Mouse (Mus musculus) heart, postnatal 10 days (tissue): ENCODE results near the gene Car11. TPM values are rescaled to one million over a fixed set of nuclear protein-coding genes. Genes with fewer than 3 reads are reported as not detected.

Experiments
- DNase-seq, 2 experiments: peaks; one replicate each; pipeline ENCODE4 v3.0.0; 2021
- intact Hi-C: fragments of 180-260 bp; cut with DNase I; formaldehyde crosslinking; loops from one replicate; pipeline ENCODE4 v1.15.1; 2025
- total RNA-seq, 2 experiments: library from RNA; stranded (reverse); gene quantifications; 2 replicates each; pipeline ENCODE4 v1.2.3; 2021

Gene Car11
- total RNA-seq, 2 experiments from 2014 or later: 4.2 to 4.6 TPM

DNA sequence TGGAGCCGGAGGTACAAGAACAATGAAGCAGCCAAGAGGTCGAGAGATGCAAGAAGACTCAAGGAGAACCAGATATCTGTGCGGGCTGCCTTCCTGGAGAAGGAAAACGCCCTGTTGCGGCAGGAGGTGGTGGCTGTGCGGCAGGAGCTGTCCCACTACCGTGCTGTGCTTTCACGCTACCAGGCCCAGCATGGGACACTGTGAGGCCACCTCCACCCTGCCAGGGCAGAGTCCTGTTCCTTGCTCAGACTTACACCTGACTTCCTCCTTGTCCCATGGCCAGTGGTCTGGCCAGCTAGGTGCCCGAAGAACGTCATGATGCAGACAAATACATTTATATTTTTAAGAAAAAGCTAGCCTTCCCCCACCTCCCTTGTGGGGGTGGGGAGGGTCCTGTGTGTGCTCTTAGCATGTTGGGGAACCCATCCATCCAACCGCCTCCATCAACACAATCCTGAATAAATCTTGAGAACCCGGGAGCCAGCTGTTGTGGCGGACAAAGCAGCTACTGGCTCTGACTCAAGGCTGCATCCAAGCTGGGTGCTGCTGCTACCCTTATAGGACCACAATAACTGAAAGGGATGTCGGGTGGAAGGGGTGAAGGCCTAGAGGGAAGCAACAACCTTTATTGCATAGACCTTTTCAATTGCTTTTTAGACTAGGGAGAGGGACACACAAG is 10.2 kb downstream of the Car11 start:
- DNase-seq: no peak
- intact Hi-C loops: no loop called here

DNA sequence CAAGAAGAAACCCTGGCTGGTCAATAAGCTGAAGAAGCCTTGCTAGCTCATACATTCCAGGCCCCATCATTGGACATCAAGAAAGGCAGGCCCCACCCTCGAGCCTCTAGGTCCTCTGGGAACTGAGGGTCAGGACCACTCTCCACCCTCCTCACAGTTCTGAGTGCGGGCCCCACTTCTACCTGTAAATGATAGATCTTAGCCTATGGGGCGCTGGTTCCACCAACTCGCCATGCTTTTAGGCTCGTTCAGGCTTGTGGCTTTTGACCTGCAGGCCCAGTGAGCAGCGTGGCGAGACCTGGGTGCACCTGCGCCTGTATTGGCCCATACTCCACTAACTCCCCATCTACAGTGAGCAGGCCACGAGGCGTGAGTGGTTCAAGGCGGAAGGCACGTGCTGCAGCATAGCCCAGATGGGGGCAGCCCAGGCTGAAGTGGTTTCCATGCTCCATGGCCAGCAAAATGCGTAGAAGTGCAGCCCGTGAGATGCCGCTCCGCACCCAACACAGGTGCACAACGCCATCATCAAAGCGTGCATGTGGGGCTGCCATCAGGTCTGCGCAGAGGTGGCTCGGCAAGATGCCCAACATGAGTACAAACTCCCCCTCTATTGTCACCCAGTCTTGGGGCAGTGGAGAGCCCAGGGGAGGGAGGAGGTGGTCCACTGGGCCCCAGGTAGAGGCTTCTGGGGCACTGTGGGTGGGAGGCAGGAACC is 11.0 kb downstream of the Car11 start:
- DNase-seq: no peak
- intact Hi-C loops: no loop called here

GRCm38 (mm10) chr7:45711316-45712021 is 11.8 kb downstream of the Car11 start:
- intact Hi-C loops: no loop called here
- no peak for DNase-seq

DNA sequence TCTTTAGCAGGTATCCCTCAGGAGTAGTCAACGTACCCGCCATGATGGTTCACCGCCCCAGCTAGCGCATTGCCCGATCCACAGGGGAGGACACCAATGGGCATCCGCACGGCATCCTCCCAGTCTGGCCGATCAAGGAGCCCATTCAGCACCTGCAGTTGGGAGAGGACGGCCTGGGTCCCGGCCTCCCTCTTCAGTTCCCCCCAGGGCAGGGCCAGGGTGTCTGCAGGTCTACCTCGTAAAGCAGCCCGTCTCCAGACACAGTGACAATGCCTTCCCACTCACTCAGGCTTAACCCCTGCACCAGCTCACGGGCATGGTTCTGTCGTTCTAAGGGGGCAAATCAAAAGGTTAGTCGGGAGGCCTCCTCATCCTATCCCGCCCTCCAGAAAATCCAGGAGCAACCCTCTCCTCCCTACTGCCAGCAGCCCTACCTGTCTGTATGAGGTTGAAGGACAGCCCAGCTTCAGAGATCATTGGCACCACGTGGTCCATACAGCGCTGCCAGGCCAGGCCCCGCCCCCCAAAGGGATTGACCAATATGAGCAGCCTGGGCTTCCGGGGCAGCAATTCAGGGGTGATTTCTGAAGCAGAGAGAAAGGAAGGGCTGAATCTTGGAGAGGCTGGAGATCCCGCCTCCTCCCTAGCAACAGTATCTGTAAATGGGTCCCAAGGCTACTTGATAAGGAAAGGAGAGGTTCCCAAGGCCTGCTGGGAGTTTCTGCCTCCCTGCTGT is 12.5 kb downstream of the Car11 start:
- DNase-seq: peak; percentile 49 to 50
- intact Hi-C loops: no loop called here

GRCm38 (mm10) chr7:45713396-45713795 is 13.8 kb downstream of the Car11 start:
- intact Hi-C loops: no loop called here
- no peak for DNase-seq

- intact Hi-C loops: no loop called here
- DNase-seq: no peak
Observed at GRCm38 (mm10) chr7:45713881-45714520, 14.4 kb downstream of the Car11 start.

- no peak for DNase-seq
- intact Hi-C loops: loop anchor here (5.0 kb wide), 1 partner anchor 208 kb away; the partner anchor contains the start of genes Ccdc114 and Emp3
Observed at GRCm38 (mm10) chr7:45714630-45715089, 15.0 kb downstream of the Car11 start.

DNA sequence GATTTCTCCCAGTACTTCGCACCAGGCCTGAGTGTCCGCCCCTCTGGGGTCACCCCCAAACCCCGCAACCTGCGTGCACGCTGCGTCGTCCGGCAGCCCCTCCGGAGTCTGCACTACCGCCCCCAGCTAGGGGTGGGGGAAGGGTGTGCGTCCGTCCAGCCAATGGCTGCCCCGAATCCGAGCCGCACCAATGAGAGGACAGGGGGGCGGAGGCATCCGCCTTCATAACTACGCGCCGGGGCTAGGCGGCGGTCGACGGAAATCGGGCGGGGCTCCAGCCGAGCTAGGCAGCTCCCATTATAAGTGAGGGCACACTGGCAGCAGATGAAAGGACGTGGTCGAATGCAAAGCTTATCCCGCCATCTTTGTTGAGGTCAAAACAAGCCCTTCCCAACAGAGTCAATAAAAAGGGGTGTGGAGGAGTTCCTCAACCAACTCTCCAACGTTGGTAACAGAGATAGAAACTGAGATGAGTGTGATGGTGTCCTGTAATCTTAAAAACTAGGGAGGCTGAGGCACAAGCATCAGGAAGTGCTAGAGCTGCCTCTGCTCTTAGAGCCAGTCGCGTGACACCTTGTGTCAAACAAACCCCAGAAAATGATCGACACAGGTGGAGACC is 15.6 kb downstream of the Car11 start, which contains the start of gene Rpl18:
TSS of gene Rpl18 (plus strand) at position 368 of the 619 bp plus-strand sequence.
- peak; percentile 98 to 99 for DNase-seq
- intact Hi-C loops: loop anchor here (5.0 kb wide), 1 partner anchor 207 kb away; the partner anchor contains the start of genes Ccdc114 and Emp3

- no peak for DNase-seq
- intact Hi-C loops: loop anchor here (5.0 kb wide), 1 partner anchor 206 kb away; the partner anchor contains the start of genes Ccdc114 and Emp3
Observed at GRCm38 (mm10) chr7:45715741-45716459, 16.3 kb downstream of the Car11 start.

DNA sequence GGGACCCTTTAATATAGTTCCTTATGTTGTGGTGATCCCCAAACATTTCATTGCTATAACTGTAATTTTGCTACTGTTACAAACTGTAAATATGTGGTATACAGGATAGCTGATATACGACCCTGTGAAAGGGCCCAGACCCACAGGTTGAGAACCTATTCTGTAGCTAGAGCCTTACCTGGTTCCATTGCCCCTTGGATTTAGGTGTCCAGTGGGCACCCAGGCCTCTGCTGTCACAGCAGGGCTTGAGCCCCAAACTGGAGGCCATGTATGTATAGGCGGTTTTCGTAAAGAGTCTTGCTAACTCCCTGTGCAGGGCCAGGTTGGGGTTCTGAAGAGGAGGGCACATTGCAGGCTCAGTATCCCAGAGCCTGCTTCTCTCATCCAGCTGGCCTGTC is 16.8 kb downstream of the Car11 start:
- intact Hi-C loops: loop anchor here (5.0 kb wide), 1 partner anchor 206 kb away; the partner anchor contains the start of genes Ccdc114 and Emp3
- no peak for DNase-seq

DNA sequence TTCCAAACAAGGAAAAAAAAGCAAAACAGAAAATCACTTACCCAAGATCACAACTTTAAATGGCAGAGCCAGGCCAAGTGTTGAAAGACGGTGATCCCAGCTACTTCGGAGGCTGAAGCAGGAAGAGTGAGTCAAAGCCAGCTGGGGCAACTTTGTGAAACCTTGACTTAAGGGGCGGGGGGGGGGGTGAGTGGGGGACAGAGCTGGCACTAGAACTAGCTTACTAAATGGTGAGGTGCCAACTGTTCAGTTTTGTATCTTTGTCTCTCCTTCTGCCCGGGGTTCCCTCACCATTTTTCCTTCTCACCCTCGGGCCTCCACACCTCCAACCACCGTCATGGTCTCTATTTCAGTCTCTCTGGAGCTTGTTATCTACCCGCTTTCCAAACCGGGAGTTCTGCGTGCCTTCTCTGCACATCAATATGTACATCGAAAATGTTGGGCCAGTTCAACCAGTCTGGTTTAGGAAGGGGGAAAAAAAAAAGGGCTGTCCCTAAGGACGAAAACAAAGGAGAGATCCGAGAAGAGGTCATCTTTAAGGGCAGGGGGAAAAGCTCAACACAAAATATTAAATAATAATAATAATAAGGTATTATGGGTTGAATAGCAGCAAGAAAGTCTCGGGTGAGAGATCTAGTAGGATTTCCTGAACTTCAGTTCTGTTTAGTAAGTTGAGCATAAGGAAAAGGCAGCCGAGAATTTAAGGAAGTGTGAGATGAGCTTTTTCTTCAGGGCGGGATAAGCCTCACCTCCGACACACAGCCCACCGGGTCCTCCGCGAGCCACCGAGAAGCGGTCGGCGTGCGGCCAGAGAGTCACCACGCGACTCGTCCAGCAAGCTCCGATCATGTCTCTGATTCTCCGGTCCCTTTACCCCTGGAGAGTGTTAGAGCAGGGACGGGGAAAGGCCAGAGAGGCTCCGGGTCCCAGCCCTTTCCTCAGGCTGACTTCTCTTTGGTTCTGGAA is 17.6 kb downstream of the Car11 start:
- intact Hi-C loops: loop anchor here (5.0 kb wide), 1 partner anchor 205 kb away; the partner anchor contains the start of genes Ccdc114 and Emp3
- no peak for DNase-seq

DNA sequence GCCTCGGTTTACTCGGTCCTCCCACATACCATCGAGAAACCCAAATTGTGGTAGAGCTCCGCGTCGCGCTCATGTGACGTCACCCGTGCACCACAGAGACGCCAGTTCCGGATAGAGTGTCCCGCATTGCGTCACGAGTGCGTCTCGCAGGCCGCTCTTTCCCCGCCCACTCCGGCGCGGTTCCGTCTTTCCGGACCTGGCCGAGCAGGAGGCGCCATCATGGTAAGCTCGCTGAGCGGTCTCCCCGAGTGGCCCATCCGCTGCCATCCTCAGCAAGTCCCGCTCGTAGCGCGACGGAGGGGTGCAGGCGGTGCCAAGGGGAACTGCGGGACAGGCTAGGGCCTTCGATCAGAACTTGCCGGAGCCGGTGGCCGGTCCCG is 18.3 kb downstream of the Car11 start, which contains the start of gene Sphk2:
TSS of gene Sphk2 (minus strand) at position 85 of the 380 bp plus-strand sequence.
- intact Hi-C loops: loop anchor here (5.0 kb wide), 1 partner anchor 204 kb away; the partner anchor contains the start of genes Ccdc114 and Emp3

GRCm38 (mm10) chr7:45718331-45718730 is 18.7 kb downstream of the Car11 start:
- no peak for DNase-seq
- intact Hi-C loops: loop anchor here (5.0 kb wide), 1 partner anchor 204 kb away; the partner anchor contains the start of genes Ccdc114 and Emp3

More for the DNA sequence above, 18.3 kb downstream of the Car11 start, which contains the start of gene Sphk2:
- DNase-seq: peak; percentile 98 to 99

DNA sequence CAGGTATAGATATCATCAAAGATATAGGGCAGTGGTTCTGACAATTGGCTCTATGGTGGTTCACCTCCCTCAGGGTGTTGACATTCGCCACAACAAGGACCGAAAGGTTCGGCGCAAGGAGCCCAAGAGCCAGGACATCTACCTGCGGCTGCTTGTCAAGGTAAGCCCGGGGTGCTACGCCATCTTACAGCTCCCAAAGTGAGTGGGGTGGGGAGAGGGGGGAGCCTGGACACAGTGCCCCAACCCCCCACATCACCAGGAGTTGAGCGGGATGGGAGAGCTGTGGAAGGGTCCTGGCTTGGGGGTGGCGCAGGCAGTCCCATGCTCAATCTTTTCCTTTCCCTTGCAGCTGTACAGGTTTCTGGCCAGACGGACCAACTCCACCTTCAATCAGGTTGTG is 19.5 kb downstream of the Car11 start:
- intact Hi-C loops: loop anchor here (5.0 kb wide), 1 partner anchor 203 kb away; the partner anchor contains the start of genes Ccdc114 and Emp3

DNA sequence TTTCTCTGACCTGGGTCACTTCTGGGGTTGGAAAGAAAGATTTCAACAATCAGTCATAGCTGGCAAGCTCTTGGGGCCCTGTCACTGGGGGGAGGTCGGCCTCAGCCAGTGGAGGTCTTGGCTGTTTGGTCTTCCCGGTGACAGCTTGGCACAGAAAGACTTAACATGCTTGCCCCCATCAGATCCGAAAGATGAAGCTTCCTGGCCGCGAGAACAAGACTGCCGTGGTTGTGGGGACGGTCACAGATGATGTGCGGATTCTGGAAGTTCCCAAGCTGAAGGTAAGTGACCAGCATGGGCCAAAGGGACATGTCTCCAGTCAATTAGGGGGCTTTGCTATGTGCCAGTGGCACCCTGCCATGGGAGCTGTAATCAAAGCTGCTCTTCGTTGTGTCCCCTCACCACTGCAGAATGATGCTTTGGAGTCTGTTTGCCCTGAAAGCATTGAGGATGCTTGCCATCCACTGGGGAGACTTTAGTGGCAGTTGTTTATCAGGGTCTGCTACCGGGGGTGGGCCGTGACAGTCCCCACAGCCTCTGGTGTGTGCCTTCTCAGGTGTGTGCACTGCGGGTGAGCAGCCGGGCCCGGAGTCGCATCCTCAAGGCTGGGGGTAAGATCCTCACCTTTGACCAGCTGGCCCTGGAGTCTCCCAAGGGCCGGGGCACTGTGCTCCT is 20.2 kb downstream of the Car11 start:
- DNase-seq: no peak
- intact Hi-C loops: loop anchor here (5.0 kb wide), 1 partner anchor 202 kb away; the partner anchor contains the start of genes Ccdc114 and Emp3

More for the DNA sequence above, 19.5 kb downstream of the Car11 start:
- no peak for DNase-seq
